12 mouse cellular contexts compared by ENCODE assay signal in genomic region chr6:52166431-52167077, GRCm38 (mm10). TPM values are rescaled to one million over a fixed set of nuclear protein-coding genes. Genes with fewer than 3 reads are reported as not detected.
DNase-seq lines count a peak whose midpoint lies in the region; ATAC-seq and TF ChIP-seq lines count a peak whose summit lies in the region.
"Had no signal": no experiment of that assay in that cellular context is flagged by ENCODE, and none has a peak within 500 bp of the region (broad histone marks: within the 10 kb centered on the region; RNA-seq: fewer than 3 reads in every experiment).

No protein-coding gene starts in this region.

- DNase-seq in kidney, postnatal 10 days = peak; percentile 38
- DNase-seq in kidney, adult 2 months = no peak
- DNase-seq in embryo, embryonic 9.5 days (ENCODE audit: extremely low spot score) = peak; percentile 73
- no peak for DNase-seq in layer of hippocampus, postnatal 14 days (ENCODE audit: low spot score in 2 of 2)
- no peak for DNase-seq in urinary bladder, postnatal 25 days (ENCODE audit: low spot score)
- DNase-seq: heart, postnatal 36 days; right cerebral cortex, postnatal 4 days had no signal

- H3K4me3 ChIP-seq in kidney, adult 2 months (ENCODE audit: insufficient read depth, low read depth, low read length) = no peak overlapping the region
- H3K4me3 ChIP-seq in hindbrain, embryonic 13.5 days = peak overlapping the region; percentile 70
- H3K4me3 ChIP-seq in neural tube, embryonic 13.5 days = peak overlapping the region; percentile 89
- H3K4me3 ChIP-seq: forebrain, embryonic 15.5 days had no signal

- no peak for TF ChIP-seq POLR2A in kidney, adult 2 months (IDR thresholded peaks at IDR 0.05; ENCODE audit: low read depth, low read length)

- no peak for TF ChIP-seq CTCF in kidney, adult 2 months (conservative IDR thresholded peaks at IDR 0.05; ENCODE audit: insufficient read depth, insufficient read length, low read depth, low read length)

- 62% methylated on average over 4 of the region's 4 CpGs for WGBS in kidney, adult 2 months
- WGBS in hindbrain, embryonic 13.5 days = 2% methylated on average over 4 of the region's 4 CpGs
- WGBS in neural tube, embryonic 13.5 days = 11% methylated on average over 4 of the region's 4 CpGs

- H3K9ac ChIP-seq in hindbrain, embryonic 13.5 days = peak overlapping the region; percentile 100
- peak overlapping the region; percentile 92 for H3K9ac ChIP-seq in neural tube, embryonic 13.5 days
- H3K9ac ChIP-seq: forebrain, embryonic 15.5 days had no signal

- no peaks in the 10 kb centered on the region; the same call in 1 of the 2 replicates for H3K36me3 ChIP-seq in kidney, adult 2 months (ENCODE audit: control insufficient read depth, insufficient read depth, low read length)
- peaks cover 3% of the 10 kb centered on the region; the same call in 1 of the 2 replicates for H3K36me3 ChIP-seq in hindbrain, embryonic 13.5 days
- peaks cover 15% of the 10 kb centered on the region for H3K36me3 ChIP-seq in neural tube, embryonic 13.5 days
- H3K36me3 ChIP-seq: forebrain, embryonic 15.5 days had no signal

- peak overlapping the region; percentile 88 for H3K4me2 ChIP-seq in hindbrain, embryonic 13.5 days
- H3K4me2 ChIP-seq in neural tube, embryonic 13.5 days = peak overlapping the region; percentile 75
- H3K4me2 ChIP-seq: forebrain, embryonic 15.5 days had no signal

- H3K27ac ChIP-seq in kidney, adult 2 months (ENCODE audit: insufficient read depth, low read depth, low read length) = no peak overlapping the region
- H3K27ac ChIP-seq in hindbrain, embryonic 13.5 days = peak overlapping the region; percentile 100
- H3K27ac ChIP-seq in neural tube, embryonic 13.5 days (replicated peaks) = peak overlapping the region; percentile 99
- H3K27ac ChIP-seq: forebrain, embryonic 15.5 days had no signal

- H3K27me3 ChIP-seq in kidney, adult 2 months (replicated peaks; ENCODE audit: control insufficient read depth, insufficient read depth, low read length) = no peaks in the 10 kb centered on the region
- peaks cover 27% of the 10 kb centered on the region for H3K27me3 ChIP-seq in hindbrain, embryonic 13.5 days
- H3K27me3 ChIP-seq in neural tube, embryonic 13.5 days = no peaks in the 10 kb centered on the region

- no peaks in the 10 kb centered on the region for H3K9me3 ChIP-seq in hindbrain, embryonic 13.5 days
- no peaks in the 10 kb centered on the region for H3K9me3 ChIP-seq in neural tube, embryonic 13.5 days
- H3K9me3 ChIP-seq: forebrain, embryonic 15.5 days had no signal

- no peak for ATAC-seq in hindbrain, embryonic 13.5 days (ENCODE audit: low FRiP score)
- no peak for ATAC-seq in neural tube, embryonic 13.5 days (ENCODE audit: low read depth)
- ATAC-seq: forebrain, embryonic 15.5 days had no signal

- 0 out of 2 replicates have a peak, but pooled peaks cover 4% of the 10 kb centered on the region for H3K4me1 ChIP-seq in kidney, adult 2 months (ENCODE audit: control insufficient read depth, insufficient read depth, low read length)
- H3K4me1 ChIP-seq in hindbrain, embryonic 13.5 days (replicated peaks) = peaks cover 31% of the 10 kb centered on the region
- H3K4me1 ChIP-seq in neural tube, embryonic 13.5 days (replicated peaks) = peaks cover 99% of the 10 kb centered on the region
- H3K4me1 ChIP-seq: forebrain, embryonic 15.5 days had no signal

RNA-seq across cellular contexts. Expression of gene Hoxa2, which starts 1.9 kb away (rescaled TPM):
- 1.3 and 1.6 TPM in 2 replicates for polyA plus RNA-seq in kidney, adult 2 months (2012; rRNA removed)
- polyA plus RNA-seq in hindbrain, embryonic 13.5 days (2015; fragmentation: Nextera tagmentation; extraction: Ambion mirVana) = 39.1 and 40.2 TPM in 2 replicates
- polyA plus RNA-seq in neural tube, embryonic 13.5 days (2015; fragmentation: Nextera tagmentation; extraction: Ambion mirVana) = 11.9 and 13.7 TPM in 2 replicates
- not detected for total RNA-seq in layer of hippocampus, postnatal 14 days (2021)
- total RNA-seq: left cerebral cortex, postnatal 25 days had no signal
- polyA plus RNA-seq: forebrain, embryonic 15.5 days; midbrain, postnatal 0 days had no signal

RNA-seq across cellular contexts. Expression of gene Hoxa1, which starts 8.4 kb away (rescaled TPM):
- polyA plus RNA-seq in kidney, adult 2 months (2012; rRNA removed) = 1.2 and 1.3 TPM in 2 replicates
- 1.5 and 2.0 TPM in 2 replicates for polyA plus RNA-seq in hindbrain, embryonic 13.5 days (2015; fragmentation: Nextera tagmentation; extraction: Ambion mirVana)
- 2.0 and 3.0 TPM in 2 replicates for polyA plus RNA-seq in neural tube, embryonic 13.5 days (2015; fragmentation: Nextera tagmentation; extraction: Ambion mirVana)
- total RNA-seq in layer of hippocampus, postnatal 14 days (2021) = not detected
- total RNA-seq: left cerebral cortex, postnatal 25 days had no signal
- polyA plus RNA-seq: forebrain, embryonic 15.5 days; midbrain, postnatal 0 days had no signal

RNA-seq across cellular contexts. Expression of gene 5730596B20Rik, which starts 10.7 kb away (rescaled TPM):
- polyA plus RNA-seq in kidney, adult 2 months (2012; rRNA removed) = 0.19 and 0.22 TPM in 2 replicates
- 7.6 and 8.3 TPM in 2 replicates for polyA plus RNA-seq in hindbrain, embryonic 13.5 days (2015; fragmentation: Nextera tagmentation; extraction: Ambion mirVana)
- polyA plus RNA-seq in neural tube, embryonic 13.5 days (2015; fragmentation: Nextera tagmentation; extraction: Ambion mirVana) = 3.5 and 4.1 TPM in 2 replicates
- total RNA-seq in layer of hippocampus, postnatal 14 days (2021) = not detected
- total RNA-seq: left cerebral cortex, postnatal 25 days; midbrain, postnatal 0 days had no signal
- polyA plus RNA-seq: forebrain, embryonic 15.5 days; midbrain, postnatal 0 days had no signal

RNA-seq across cellular contexts. Expression of gene Hoxa4, which starts 25.0 kb away (rescaled TPM):
- polyA plus RNA-seq in kidney, adult 2 months (2012; rRNA removed) = 2.8 TPM in 2 replicates
- 14.5 and 14.8 TPM in 2 replicates for polyA plus RNA-seq in hindbrain, embryonic 13.5 days (2015; fragmentation: Nextera tagmentation; extraction: Ambion mirVana)
- polyA plus RNA-seq in neural tube, embryonic 13.5 days (2015; fragmentation: Nextera tagmentation; extraction: Ambion mirVana) = 5.7 and 5.8 TPM in 2 replicates
- total RNA-seq in layer of hippocampus, postnatal 14 days (2021) = not detected
- total RNA-seq: left cerebral cortex, postnatal 25 days had no signal
- polyA plus RNA-seq: forebrain, embryonic 15.5 days; midbrain, postnatal 0 days had no signal

RNA-seq across cellular contexts. Expression of gene Hoxa5, which starts 37.8 kb away (rescaled TPM):
- polyA plus RNA-seq in kidney, adult 2 months (2012; rRNA removed) = 6.9 and 8.1 TPM in 2 replicates
- polyA plus RNA-seq in hindbrain, embryonic 13.5 days (2015; fragmentation: Nextera tagmentation; extraction: Ambion mirVana) = 116 and 150 TPM in 2 replicates
- polyA plus RNA-seq in neural tube, embryonic 13.5 days (2015; fragmentation: Nextera tagmentation; extraction: Ambion mirVana) = 44.7 and 66.8 TPM in 2 replicates
- total RNA-seq in layer of hippocampus, postnatal 14 days (2021) = not detected
- total RNA-seq: left cerebral cortex, postnatal 25 days had no signal
- polyA plus RNA-seq: forebrain, embryonic 15.5 days; midbrain, postnatal 0 days had no signal

Comparison
In these comparisons a context has a peak if more than half of its experiments do, and no peak if none do; other contexts are left out.
1. DNase-seq: peak in kidney, postnatal 10 days (single experiment) and embryo, embryonic 9.5 days (single experiment); none in kidney, adult 2 months (single experiment), layer of hippocampus, postnatal 14 days (0 of 2) and urinary bladder, postnatal 25 days (single experiment).